Mouse (Mus musculus) forebrain, embryonic 11.5 days (tissue): ENCODE measurements around the gene Srsf4. TPM values are rescaled to one million over a fixed set of nuclear protein-coding genes. Genes with fewer than 3 reads are reported as not detected.

ENCODE experiments used
- ATAC-seq: fragments of 200-750 bp; cut with Nextera tagmentation; replicated peaks from 2 replicates; pipeline ENCODE4 v1.8.0; 2017; ENCODE audit warnings: moderate TSS enrichment; ENCODE audit not compliant: low FRiP score
- DNase-seq: peaks from one replicate; pipeline ENCODE4 v3.0.0-alpha.2; 2017; ENCODE audit warnings: low spot score
- H3K27ac ChIP-seq: fragments of 300-500 bp; sonication (generic); 2 replicates; pipeline ENCODE4 v1.5.1; 2014; ENCODE audit warnings: low read depth, low read length
- H3K27me3 ChIP-seq: fragments of 300-500 bp; sonication (generic); 2 replicates; pipeline ENCODE4 v1.6.1; 2014; ENCODE audit warnings: mild to moderate bottlenecking, low read length, mixed read lengths; ENCODE audit not compliant: control insufficient read depth, insufficient read depth
- H3K36me3 ChIP-seq: fragments of 300-500 bp; sonication (generic); 2 replicates; pipeline ENCODE4 v1.6.1; 2014; ENCODE audit warnings: mild to moderate bottlenecking, low read length, moderate library complexity, mixed read lengths; ENCODE audit not compliant: control insufficient read depth, insufficient read depth
- H3K4me1 ChIP-seq: fragments of 300-500 bp; sonication (generic); replicated peaks from 2 replicates; pipeline ENCODE4 v1.6.1; 2014; ENCODE audit warnings: low read length, mixed read lengths; ENCODE audit not compliant: control insufficient read depth, insufficient read depth
- H3K4me2 ChIP-seq: fragments of 300-500 bp; sonication (generic); 2 replicates; pipeline ENCODE4 v1.6.1; 2014; ENCODE audit warnings: low read depth, mild to moderate bottlenecking, low read length, moderate library complexity, mixed read lengths; ENCODE audit not compliant: severe bottlenecking
- H3K4me3 ChIP-seq: fragments of 300-500 bp; sonication (generic); 2 replicates; pipeline ENCODE4 v1.5.1; 2014; ENCODE audit warnings: low read depth, low read length
- H3K9ac ChIP-seq: fragments of 300-500 bp; sonication (generic); 2 replicates; pipeline ENCODE4 v1.6.1; 2014; ENCODE audit warnings: low read length
- H3K9me3 ChIP-seq: fragments of 300-500 bp; sonication (generic); 2 replicates; pipeline ENCODE4 v1.6.1; 2016; ENCODE audit warnings: low read length, mixed read lengths; ENCODE audit not compliant: control insufficient read depth
- WGBS: fragments of 180-500 bp; shearing (Covaris S2); extraction: QIAGEN DNeasy Blood & Tissue Kit; methylation state at CpG from one replicate; pipeline ENCODE4 v1.1.7; 2014; 5-methylcytosine and 5-hydroxymethylcytosine counted together
- polyA plus RNA-seq: library from polyadenylated mRNA; unstranded; fragments of >200 nt; fragmentation: Nextera tagmentation; extraction: Ambion mirVana; gene quantifications from 2 replicates; pipeline ENCODE4 v1.2.1, GENCODE M21; 2014

Srsf4 gene
- polyA plus RNA-seq, 1 experiment from 2014 or later, result 191 TPM

- ATAC-seq (no peak), DNase-seq (no peak)
- Histone ChIP-seq H3K4me2 (no peak overlapping the region), H3K9me3 (no peaks in the 10 kb centered on the region), H3K36me3 (no peaks in the 10 kb centered on the region), H3K27me3 (peaks cover 56% of the 10 kb centered on the region), H3K4me1 (peaks cover 19% of the 10 kb centered on the region), H3K27ac (no peak overlapping the region), H3K9ac (no peak overlapping the region), H3K4me3 (no peak overlapping the region)
- 9% methylated on average over 9 of the region's 9 CpGs for WGBS
Observed at GRCm38 (mm10) chr4:131914046-131914643, 40.7 kb downstream of the Srsf4 start.

- Histone ChIP-seq H3K27me3 (peaks cover 64% of the 10 kb centered on the region), H3K4me1 (peaks cover 16% of the 10 kb centered on the region)
- DNase-seq, result peak; percentile 65
Observed at GRCm38 (mm10) chr4:131914891-131915469, 41.6 kb downstream of the Srsf4 start.

DNA sequence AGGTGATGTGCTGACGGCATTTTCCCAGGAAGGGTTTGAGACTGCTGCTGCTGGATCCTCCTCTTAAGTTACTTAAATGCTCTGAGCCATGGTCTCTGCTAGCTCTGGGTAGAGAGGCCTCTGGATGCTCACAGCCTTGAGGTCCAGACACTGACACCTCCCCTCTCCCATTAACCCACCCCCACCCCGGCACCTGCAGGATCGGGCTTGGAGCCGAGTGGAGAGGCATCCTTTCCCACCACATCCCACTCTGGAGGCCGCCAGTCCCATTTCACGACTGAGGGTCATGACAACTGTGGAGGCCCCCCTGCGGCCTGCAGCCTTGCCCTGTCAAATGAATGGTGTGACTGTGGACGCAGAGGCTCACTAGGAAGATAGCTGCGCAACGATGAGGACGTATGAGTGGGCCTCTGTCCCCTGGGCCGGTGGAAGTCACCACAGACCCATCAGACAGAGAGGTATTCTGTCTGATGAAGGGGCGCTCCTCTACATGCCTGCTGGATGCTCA is 42.5 kb downstream of the Srsf4 start:
- H3K27ac ChIP-seq, result no peak overlapping the region
- H3K9me3 ChIP-seq, result no peaks in the 10 kb centered on the region
- DNase-seq (no peak), ATAC-seq (no peak)
- H3K27me3 ChIP-seq, result peaks cover 73% of the 10 kb centered on the region
- peaks cover 20% of the 10 kb centered on the region for H3K4me1 ChIP-seq
- 24% methylated on average over 13 of the region's 13 CpGs for WGBS
- H3K4me3 ChIP-seq, result 0 out of 2 replicates have a peak overlapping the region, but pooled peaks have one; percentile 25
- no peaks in the 10 kb centered on the region for H3K36me3 ChIP-seq
- no peak overlapping the region for H3K9ac ChIP-seq
- H3K4me2 ChIP-seq, result peak overlapping the region; percentile 53; the same call in 1 of the 2 replicates

More at GRCm38 (mm10) chr4:131914891-131915469, 41.6 kb downstream of the Srsf4 start:
- H3K9me3 ChIP-seq, result no peaks in the 10 kb centered on the region
- no peak overlapping the region for H3K27ac ChIP-seq
- no peak for ATAC-seq
- peak overlapping the region; percentile 25 for H3K4me3 ChIP-seq
- H3K9ac ChIP-seq, result peak overlapping the region; percentile 42
- WGBS, result 1% methylated on average over 31 of the region's 31 CpGs
- H3K36me3 ChIP-seq, result no peaks in the 10 kb centered on the region
- H3K4me2 ChIP-seq, result peak overlapping the region; percentile 53

- 0 out of 2 replicates have a peak, but pooled peaks have one; percentile 36 for ATAC-seq
- Histone ChIP-seq H3K4me2 (no peak overlapping the region), H3K36me3 (no peaks in the 10 kb centered on the region), H3K9ac (no peak overlapping the region), H3K4me3 (no peak overlapping the region), H3K27me3 (peaks cover 78% of the 10 kb centered on the region), H3K4me1 (peaks cover 25% of the 10 kb centered on the region), H3K9me3 (no peaks in the 10 kb centered on the region), H3K27ac (no peak overlapping the region)
- 5% methylated on average over 15 of the region's 15 CpGs for WGBS
- DNase-seq, result peak; percentile 91
Observed at GRCm38 (mm10) chr4:131916425-131916824, 43.0 kb downstream of the Srsf4 start.

DNA sequence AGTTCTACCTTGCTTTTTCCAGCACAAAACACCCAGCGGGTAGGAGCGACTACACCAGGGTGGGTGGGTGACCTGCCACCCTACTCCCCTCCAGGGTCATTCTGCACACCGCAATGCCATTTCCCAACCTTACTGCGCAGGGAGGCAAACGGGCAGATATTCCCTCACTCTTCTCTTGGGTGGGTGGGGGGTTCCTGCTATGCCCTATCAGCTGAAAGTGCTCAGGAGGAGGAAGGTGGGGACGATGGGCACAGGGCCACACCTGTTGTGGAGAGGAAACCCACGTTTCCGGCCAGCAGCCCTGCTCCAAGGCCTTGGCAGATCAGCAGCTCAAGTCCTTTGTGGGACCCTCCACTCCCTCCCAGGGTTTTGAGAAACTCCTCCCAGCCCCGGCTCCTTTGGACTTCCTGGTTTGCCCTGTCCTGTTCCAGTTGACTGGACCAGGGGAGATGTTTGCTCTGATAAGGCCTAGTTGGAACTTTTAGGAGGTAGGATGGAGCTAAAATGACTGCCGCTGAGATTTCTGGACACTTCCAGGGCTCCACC is 43.7 kb downstream of the Srsf4 start:
- Histone ChIP-seq H3K36me3 (no peaks in the 10 kb centered on the region), H3K27me3 (peaks cover 85% of the 10 kb centered on the region), H3K9ac (no peak overlapping the region), H3K4me1 (peaks cover 32% of the 10 kb centered on the region), H3K4me3 (no peak overlapping the region), H3K4me2 (no peak overlapping the region), H3K9me3 (no peaks in the 10 kb centered on the region), H3K27ac (no peak overlapping the region)
- ATAC-seq (no peak), DNase-seq (no peak)
- WGBS, result 83% methylated on average over 10 of the region's 10 CpGs

DNA sequence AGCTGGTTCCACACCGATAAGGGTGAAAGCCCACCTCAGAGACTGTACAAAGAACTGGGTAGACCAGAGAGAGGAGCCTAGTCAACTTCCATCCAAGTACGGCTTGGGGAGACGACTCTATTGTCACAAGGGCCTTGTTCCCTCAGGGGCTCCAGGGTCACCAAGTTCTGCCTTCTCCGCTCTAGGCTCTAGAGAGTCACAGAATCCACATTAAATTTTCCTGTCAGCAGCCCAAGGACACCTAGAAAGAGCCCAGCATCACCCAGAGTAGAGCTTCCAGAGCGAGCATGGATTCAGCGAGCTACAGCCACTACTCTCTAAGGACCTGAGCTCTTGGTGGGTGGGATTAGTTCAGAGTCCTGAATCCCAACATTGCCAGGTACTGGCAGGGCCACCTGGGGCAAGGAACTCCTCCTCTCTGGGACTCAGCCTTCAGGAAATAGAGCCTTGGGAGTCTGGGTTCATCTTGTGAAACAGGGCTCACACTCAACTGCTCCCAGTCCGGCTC is 44.7 kb downstream of the Srsf4 start:
- H3K4me2 ChIP-seq, result no peak overlapping the region
- DNase-seq (no peak), ATAC-seq (no peak)
- H3K9ac ChIP-seq, result no peak overlapping the region
- H3K27ac ChIP-seq, result no peak overlapping the region
- H3K36me3 ChIP-seq, result no peaks in the 10 kb centered on the region
- H3K27me3 ChIP-seq, result peaks cover 93% of the 10 kb centered on the region
- peaks cover 36% of the 10 kb centered on the region for H3K4me1 ChIP-seq
- 49% methylated on average over 7 of the region's 7 CpGs for WGBS
- H3K4me3 ChIP-seq, result no peak overlapping the region
- H3K9me3 ChIP-seq, result no peaks in the 10 kb centered on the region

- H3K27ac ChIP-seq, result no peak overlapping the region
- no peaks in the 10 kb centered on the region for H3K36me3 ChIP-seq
- no peak overlapping the region for H3K9ac ChIP-seq
- 13% methylated on average over 15 of the region's 15 CpGs for WGBS
- peaks cover 91% of the 10 kb centered on the region for H3K27me3 ChIP-seq
- ATAC-seq (no peak), DNase-seq (peak; percentile 68)
- H3K4me1 ChIP-seq, result peaks cover 36% of the 10 kb centered on the region
- H3K4me3 ChIP-seq, result no peak overlapping the region
- H3K9me3 ChIP-seq, result no peaks in the 10 kb centered on the region
- no peak overlapping the region for H3K4me2 ChIP-seq
Observed at GRCm38 (mm10) chr4:131918711-131919500, 45.5 kb downstream of the Srsf4 start.

DNA sequence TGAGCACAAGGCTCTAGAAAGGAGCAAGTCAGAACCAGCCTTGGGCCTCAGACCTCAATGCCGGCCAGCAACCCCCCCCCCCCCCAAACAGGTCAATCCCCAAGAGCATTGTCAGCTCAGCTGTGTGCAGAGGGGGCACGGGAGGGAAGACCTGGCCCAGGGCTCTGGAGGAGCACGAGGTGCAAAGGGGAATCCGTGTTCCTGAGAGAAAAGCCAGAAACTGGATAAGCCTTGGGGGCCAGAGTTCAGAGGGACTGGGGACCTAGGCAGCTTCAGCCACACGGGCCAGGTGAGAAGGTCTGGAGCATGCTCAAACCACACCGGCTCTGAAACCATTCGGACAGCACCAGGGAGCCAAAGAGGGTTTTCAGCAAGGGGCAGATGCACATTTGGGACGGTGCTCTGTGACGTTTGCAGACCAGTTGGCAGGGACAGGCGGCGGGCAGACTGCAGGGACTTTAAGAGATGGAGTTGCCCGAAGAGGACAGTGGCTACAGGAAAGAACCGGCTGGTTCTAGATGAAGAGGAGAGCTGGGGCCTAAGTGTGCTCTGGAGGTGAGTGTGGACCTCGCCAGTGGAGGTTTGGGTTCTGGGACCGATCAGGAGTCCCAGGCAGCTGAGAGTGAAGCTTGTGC is 46.2 kb downstream of the Srsf4 start:
- no peaks in the 10 kb centered on the region; the same call in 1 of the 2 replicates for H3K36me3 ChIP-seq
- peaks cover 36% of the 10 kb centered on the region for H3K4me1 ChIP-seq
- 9% methylated on average over 15 of the region's 15 CpGs for WGBS
- H3K9ac ChIP-seq, result no peak overlapping the region
- ATAC-seq (no peak), DNase-seq (no peak)
- peaks cover 89% of the 10 kb centered on the region for H3K27me3 ChIP-seq
- H3K4me2 ChIP-seq, result no peak overlapping the region
- peak overlapping the region; percentile 41 for H3K4me3 ChIP-seq
- H3K9me3 ChIP-seq, result no peaks in the 10 kb centered on the region
- H3K27ac ChIP-seq, result no peak overlapping the region
